ENCODE assay signal across 14 mouse cellular contexts in the genomic region with DNA sequence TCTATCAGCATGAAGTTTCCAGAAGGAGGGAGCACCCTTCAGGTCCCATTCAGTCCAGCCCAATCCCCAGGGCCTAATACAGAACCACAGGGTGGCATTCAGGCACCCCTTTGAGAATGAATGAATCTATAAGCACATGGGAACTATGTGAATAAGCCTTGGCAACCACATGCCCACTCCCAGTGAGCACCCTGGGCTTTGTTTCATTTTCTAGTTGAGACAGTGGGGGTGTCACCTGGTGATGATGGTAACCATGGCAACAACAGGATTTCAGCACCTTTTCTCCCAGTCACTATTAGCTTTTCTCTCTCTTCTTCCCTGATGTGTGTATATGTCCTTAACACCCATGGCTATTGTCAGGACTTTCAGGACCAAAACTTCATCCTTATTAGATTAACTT.
DNase-seq lines count a peak whose midpoint lies in the region; ATAC-seq lines count a peak whose summit lies in the region.
"Had no signal": no experiment of that assay in that cellular context is flagged by ENCODE, and none has a peak within 500 bp of the region (broad histone marks: within the 10 kb centered on the region; RNA-seq: fewer than 3 reads in every experiment).

No protein-coding gene starts in this region.

- H3K4me3 ChIP-seq in kidney, embryonic 14.5 days (ENCODE audit: low read length) = no peak overlapping the region
- H3K4me3 ChIP-seq in hindbrain, embryonic 16.5 days (ENCODE audit: low read length) = no peak overlapping the region
- H3K4me3 ChIP-seq: erythroblast, embryonic 14.5 days; gastrocnemius, adult 2 months; heart, embryonic 15.5 days had no signal

- DNase-seq in kidney, adult 18-20 months = no peak
- peak; percentile 26 to 31 for DNase-seq in right cerebral cortex, adult 2 months (ENCODE audit: low spot score in 2 of 2)
- no peak for DNase-seq in right cerebral cortex, postnatal 14 days
- DNase-seq in urinary bladder, postnatal 14 days (ENCODE audit: low spot score) = no peak
- DNase-seq in urinary bladder, postnatal 4 days (ENCODE audit: low spot score in 2 of 2) = no peak
- DNase-seq: adrenal gland, adult 8-10 months; B cell, adult 2 months; gastrocnemius, adult 2 months had no signal

- ATAC-seq in kidney, embryonic 14.5 days (ENCODE audit: low FRiP score, low TSS enrichment) = 0 out of 2 replicates have a peak, but pooled peaks have one; percentile 22
- peak; percentile 34; the same call in 1 of the 2 replicates for ATAC-seq in hindbrain, embryonic 16.5 days
- ATAC-seq in CD4-positive, CD25-positive, alpha-beta regulatory T cell, adult 4 months = no peak

- no peaks in the 10 kb centered on the region for H3K27me3 ChIP-seq in kidney, embryonic 14.5 days (ENCODE audit: control insufficient read depth, insufficient read depth, low read length)
- H3K27me3 ChIP-seq in hindbrain, embryonic 16.5 days (replicated peaks; ENCODE audit: control insufficient read depth, insufficient read depth, low read length) = no peaks in the 10 kb centered on the region
- H3K27me3 ChIP-seq: heart, embryonic 15.5 days had no signal

- no peak overlapping the region for H3K27ac ChIP-seq in kidney, embryonic 14.5 days (ENCODE audit: low read depth, low read length)
- no peak overlapping the region for H3K27ac ChIP-seq in hindbrain, embryonic 16.5 days (ENCODE audit: low read depth, low read length)
- H3K27ac ChIP-seq: gastrocnemius, adult 2 months; heart, embryonic 15.5 days had no signal

- H3K4me1 ChIP-seq in kidney, embryonic 14.5 days (ENCODE audit: control insufficient read depth, insufficient read depth, low read length) = peaks cover 13% of the 10 kb centered on the region
- peaks cover 26% of the 10 kb centered on the region for H3K4me1 ChIP-seq in hindbrain, embryonic 16.5 days (ENCODE audit: control insufficient read depth, insufficient read depth, low read depth, low read length)
- H3K4me1 ChIP-seq: heart, embryonic 15.5 days had no signal

- H3K36me3 ChIP-seq in kidney, embryonic 14.5 days (ENCODE audit: control insufficient read depth, insufficient read depth, low read length) = no peaks in the 10 kb centered on the region; the same call in 1 of the 2 replicates
- H3K36me3 ChIP-seq in hindbrain, embryonic 16.5 days (ENCODE audit: control insufficient read depth, insufficient read depth, low read length) = no peaks in the 10 kb centered on the region
- H3K36me3 ChIP-seq: heart, embryonic 15.5 days had no signal

- no peaks in the 10 kb centered on the region for H3K9me3 ChIP-seq in kidney, embryonic 14.5 days (ENCODE audit: control insufficient read depth, low read length)
- no peaks in the 10 kb centered on the region for H3K9me3 ChIP-seq in hindbrain, embryonic 16.5 days (ENCODE audit: control insufficient read depth, low read length)
- H3K9me3 ChIP-seq: heart, embryonic 15.5 days had no signal

- H3K4me2 ChIP-seq in kidney, embryonic 14.5 days (replicated peaks; ENCODE audit: low read depth, low read length) = no peak overlapping the region
- H3K4me2 ChIP-seq in hindbrain, embryonic 16.5 days (ENCODE audit: low read length) = no peak overlapping the region
- H3K4me2 ChIP-seq: heart, embryonic 15.5 days; liver, embryonic 11.5 days had no signal

- no peak overlapping the region for H3K9ac ChIP-seq in kidney, embryonic 14.5 days (ENCODE audit: low read depth, low read length)
- H3K9ac ChIP-seq in hindbrain, embryonic 16.5 days (ENCODE audit: low read depth, low read length) = no peak overlapping the region
- H3K9ac ChIP-seq: heart, embryonic 15.5 days had no signal

Comparison
In these comparisons a context has a peak if more than half of its experiments do, and no peak if none do; other contexts are left out.
1. DNase-seq: peak in right cerebral cortex, adult 2 months (2 of 2); none in kidney, adult 18-20 months (single experiment), right cerebral cortex, postnatal 14 days (single experiment), urinary bladder, postnatal 14 days (single experiment) and urinary bladder, postnatal 4 days (0 of 2).